Mouse (Mus musculus) midbrain, embryonic 10.5 days (tissue): ENCODE measurements at regions not wholly inside any gene's neighbourhood (a gene's known extent, or its start where the extent isn't known, plus 50 kb on each side); places are given as distances from the start of the nearest gene placed in this dataset.
"Not testable (repeated sequence)": the region's sequence is repeated elsewhere in the genome, so short reads cannot be mapped to it uniquely, and the experiment has no call there.

Experiments used
- DNase-seq: peaks from one replicate; pipeline ENCODE4 v3.0.0-alpha.2; 2017; ENCODE audit warnings: low spot score
- H3K27ac ChIP-seq: fragments of 300-500 bp; sonication (generic); replicated peaks from 2 replicates; pipeline ENCODE4 v1.5.1; 2016; ENCODE audit warnings: mild to moderate bottlenecking
- H3K27me3 ChIP-seq: fragments of 300-500 bp; sonication (generic); 2 replicates; pipeline ENCODE4 v1.6.1; 2016; ENCODE audit warnings: low read depth, mild to moderate bottlenecking; ENCODE audit not compliant: poor library complexity, severe bottlenecking
- H3K36me3 ChIP-seq: fragments of 300-500 bp; sonication (generic); 2 replicates; pipeline ENCODE4 v1.6.1; 2016; ENCODE audit warnings: mild to moderate bottlenecking, moderate library complexity
- H3K4me1 ChIP-seq: fragments of 300-500 bp; sonication (generic); 2 replicates; pipeline ENCODE4 v1.6.1; 2016
- H3K4me3 ChIP-seq: fragments of 300-500 bp; sonication (generic); 2 replicates; pipeline ENCODE4 v1.5.1; 2016; ENCODE audit warnings: mild to moderate bottlenecking, moderate library complexity
- H3K9me3 ChIP-seq: fragments of 300-500 bp; sonication (generic); replicated peaks from 2 replicates; pipeline ENCODE4 v1.6.1; 2016; ENCODE audit warnings: mild to moderate bottlenecking
- WGBS: fragments of 180-500 bp; shearing (Covaris S2); methylation state at CpG from one replicate; pipeline ENCODE4 v1.1.7; 2016; 5-methylcytosine and 5-hydroxymethylcytosine counted together

GRCm38 (mm10) chr12:6638761-6639281 is 1263.3 kb upstream of the Klhl29 start:
- H3K27ac ChIP-seq, result no peak overlapping the region
- H3K27me3 ChIP-seq, result no peaks in the 10 kb centered on the region
- DNase-seq, result no peak
- no peaks in the 10 kb centered on the region for H3K9me3 ChIP-seq
- no peaks in the 10 kb centered on the region for H3K36me3 ChIP-seq
- H3K4me1 ChIP-seq, result no peaks in the 10 kb centered on the region
- WGBS, result 88% methylated on average over 7 of the region's 7 CpGs
- H3K4me3 ChIP-seq, result no peak overlapping the region

GRCm38 (mm10) chr12:6637771-6638305 is 1262.4 kb upstream of the Klhl29 start:
- WGBS, result 91% methylated on average over 4 of the region's 4 CpGs
- Histone ChIP-seq H3K4me1 (no peaks in the 10 kb centered on the region), H3K9me3 (no peaks in the 10 kb centered on the region), H3K27me3 (no peaks in the 10 kb centered on the region), H3K36me3 (no peaks in the 10 kb centered on the region), H3K27ac (no peak overlapping the region), H3K4me3 (no peak overlapping the region)
- no peak for DNase-seq

- no peak for DNase-seq
- Histone ChIP-seq H3K27ac (no peak overlapping the region), H3K4me1 (peaks cover 8% of the 10 kb centered on the region; the same call in 1 of the 2 replicates), H3K9me3 (no peaks in the 10 kb centered on the region), H3K4me3 (no peak overlapping the region), H3K36me3 (no peaks in the 10 kb centered on the region), H3K27me3 (no peaks in the 10 kb centered on the region)
- WGBS, result 27% methylated on average over 1 of the region's 1 CpGs
Observed at GRCm38 (mm10) chr12:6622575-6623146, 1247.2 kb upstream of the Klhl29 start.

GRCm38 (mm10) chr12:6601111-6601510 is 1225.6 kb upstream of the Klhl29 start:
- Histone ChIP-seq H3K9me3 (no peaks in the 10 kb centered on the region), H3K27me3 (no peaks in the 10 kb centered on the region), H3K4me3 (no peak overlapping the region), H3K4me1 (no peaks in the 10 kb centered on the region), H3K27ac (no peak overlapping the region), H3K36me3 (no peaks in the 10 kb centered on the region)
- WGBS, result 80% methylated on average over 1 of the region's 1 CpGs
- no peak for DNase-seq

GRCm38 (mm10) chr12:6595484-6595883 is 1220.0 kb upstream of the Klhl29 start:
- H3K27ac ChIP-seq, H3K27me3 ChIP-seq, H3K36me3 ChIP-seq, H3K9me3 ChIP-seq, H3K4me3 ChIP-seq, DNase-seq, H3K4me1 ChIP-seq: not testable (repeated sequence)
- 43% methylated on average over 3 of the region's 3 CpGs for WGBS

GRCm38 (mm10) chr12:6590231-6590630 is 1214.7 kb upstream of the Klhl29 start:
- DNase-seq, result no peak
- no peaks in the 10 kb centered on the region for H3K27me3 ChIP-seq
- no peak overlapping the region for H3K27ac ChIP-seq
- H3K4me3 ChIP-seq, result no peak overlapping the region
- H3K9me3 ChIP-seq, result no peaks in the 10 kb centered on the region
- no peaks in the 10 kb centered on the region for H3K36me3 ChIP-seq
- 84% methylated on average over 2 of the region's 2 CpGs for WGBS
- H3K4me1 ChIP-seq, result peaks cover 6% of the 10 kb centered on the region

GRCm38 (mm10) chr12:6588031-6588701 is 1212.7 kb upstream of the Klhl29 start:
- peaks cover 6% of the 10 kb centered on the region for H3K4me1 ChIP-seq
- no peaks in the 10 kb centered on the region for H3K27me3 ChIP-seq
- H3K36me3 ChIP-seq, result no peaks in the 10 kb centered on the region
- H3K9me3 ChIP-seq, result no peaks in the 10 kb centered on the region
- 28% methylated on average over 12 of the region's 12 CpGs for WGBS
- H3K4me3 ChIP-seq, result no peak overlapping the region
- no peak overlapping the region for H3K27ac ChIP-seq
- DNase-seq, result peak; percentile 17

- Histone ChIP-seq H3K9me3 (no peaks in the 10 kb centered on the region), H3K4me1 (no peaks in the 10 kb centered on the region)
- no peak for DNase-seq
Observed at GRCm38 (mm10) chr12:6580195-6580594, 1204.7 kb upstream of the Klhl29 start.

GRCm38 (mm10) chr12:6576866-6577360 is 1201.4 kb upstream of the Klhl29 start:
- Histone ChIP-seq H3K4me3 (no peak overlapping the region), H3K36me3 (no peaks in the 10 kb centered on the region), H3K27me3 (no peaks in the 10 kb centered on the region), H3K4me1 (no peaks in the 10 kb centered on the region), H3K27ac (no peak overlapping the region), H3K9me3 (peaks cover 7% of the 10 kb centered on the region; the same call in 1 of the 2 replicates)
- whole genome bisulfite sequencing, result 96% methylated on average over 6 of the region's 6 CpGs
- DNase-seq, result no peak

More at GRCm38 (mm10) chr12:6580195-6580594, 1204.7 kb upstream of the Klhl29 start:
- Histone ChIP-seq H3K4me3 (no peak overlapping the region), H3K27ac (no peak overlapping the region), H3K27me3 (no peaks in the 10 kb centered on the region), H3K36me3 (no peaks in the 10 kb centered on the region)
